Mouse (Mus musculus) spleen, postnatal 4 days (tissue): ENCODE data around the gene Fbxo6.
"Not testable (repeated sequence)": the region's sequence is repeated elsewhere in the genome, so short reads cannot be mapped to it uniquely, and the experiment has no call there.

Experiments
- DNase-seq, 2 experiments: peaks; one replicate each; pipeline ENCODE4 v3.0.0; 2022; ENCODE audit warnings: low spot score in 2 of 2

Gene Fbxo6

GRCm38 (mm10) chr4:148151267-148152168 is at the start of gene Fbxo6:
Fbxo6 (minus strand) TSS chr4:148152140.
- peak; percentile 77 to 88 for DNase-seq

DNA sequence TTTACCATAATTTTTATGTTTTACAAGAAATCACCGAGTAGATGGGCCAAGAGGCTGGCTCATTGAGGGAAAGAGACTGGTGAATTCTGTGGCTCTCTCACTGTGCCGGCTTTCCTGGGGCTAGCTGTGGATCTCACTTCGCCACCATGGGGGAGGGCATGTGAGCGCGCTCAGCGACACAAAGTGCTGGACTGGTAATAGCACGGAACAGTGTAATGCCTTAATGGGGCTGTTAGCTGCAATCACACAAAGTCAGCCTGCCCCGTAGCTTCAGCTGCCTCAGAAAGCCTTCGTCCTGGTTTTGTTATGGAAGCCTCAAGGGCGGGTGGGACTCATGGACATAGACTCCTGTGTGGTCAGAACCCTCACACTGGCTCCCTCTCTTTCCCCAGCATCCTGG is 46.8 kb upstream of the Fbxo6 start:
- no peak for DNase-seq

- DNase-seq = no peak
These were observed 42.5 kb upstream of the Fbxo6 start for GRCm38 (mm10) chr4:148194400-148194799.

DNA sequence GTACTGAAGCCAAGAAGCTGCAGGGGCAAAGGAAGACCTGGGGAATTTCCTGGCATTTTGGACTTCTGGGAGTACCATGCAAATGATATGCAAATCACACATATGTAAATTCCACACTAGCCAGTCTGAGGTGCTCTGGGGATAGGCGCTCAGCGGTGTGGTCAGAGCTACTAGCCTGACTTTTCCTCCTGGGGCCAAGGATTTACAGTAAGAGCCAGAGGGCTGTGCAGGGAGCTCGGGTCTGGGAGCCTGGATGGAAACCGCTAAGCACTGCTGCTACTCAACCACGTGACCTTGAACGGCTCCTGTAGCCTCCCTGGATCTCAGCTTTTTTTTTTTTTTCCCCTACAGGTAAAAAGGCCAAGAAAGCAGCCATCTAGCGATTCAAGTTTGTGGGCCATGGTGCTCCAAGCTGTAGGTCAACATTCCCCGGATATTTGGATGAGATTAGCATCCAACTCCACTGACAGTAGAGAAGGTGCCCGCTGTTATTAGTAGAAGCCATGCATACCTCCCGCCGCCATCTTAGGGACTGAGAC is 40.8 kb upstream of the Fbxo6 start:
- no peak for DNase-seq

GRCm38 (mm10) chr4:148188767-148189166 is 36.8 kb upstream of the Fbxo6 start:
- DNase-seq = not testable (repeated sequence)

GRCm38 (mm10) chr4:148185819-148186218 is 33.9 kb upstream of the Fbxo6 start:
- DNase-seq = no peak

DNA sequence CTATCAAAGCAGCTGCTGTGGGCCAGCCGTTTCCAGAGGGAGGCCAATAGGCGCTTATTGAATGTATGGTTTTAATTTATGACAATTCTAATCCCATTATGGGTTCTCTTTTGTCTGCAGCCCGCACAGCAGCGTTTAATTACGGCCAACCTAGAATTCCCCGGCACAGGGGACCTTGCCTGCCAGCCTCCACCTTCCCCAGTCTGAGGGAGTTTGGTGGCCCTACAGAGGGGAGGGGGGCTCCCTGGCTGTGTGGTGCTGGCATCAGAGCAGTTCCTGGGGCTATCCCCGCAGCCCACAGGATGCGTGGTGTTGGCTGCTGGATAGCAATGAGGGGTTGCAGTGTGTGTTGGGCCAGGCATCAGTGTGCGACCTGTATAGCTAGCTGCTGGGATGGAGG is 32.6 kb upstream of the Fbxo6 start:
- DNase-seq = no peak

- DNase-seq = no peak
These were observed 30.4 kb upstream of the Fbxo6 start for GRCm38 (mm10) chr4:148182363-148182762.

GRCm38 (mm10) chr4:148181483-148181882 is 29.5 kb upstream of the Fbxo6 start:
- no peak for DNase-seq

DNA sequence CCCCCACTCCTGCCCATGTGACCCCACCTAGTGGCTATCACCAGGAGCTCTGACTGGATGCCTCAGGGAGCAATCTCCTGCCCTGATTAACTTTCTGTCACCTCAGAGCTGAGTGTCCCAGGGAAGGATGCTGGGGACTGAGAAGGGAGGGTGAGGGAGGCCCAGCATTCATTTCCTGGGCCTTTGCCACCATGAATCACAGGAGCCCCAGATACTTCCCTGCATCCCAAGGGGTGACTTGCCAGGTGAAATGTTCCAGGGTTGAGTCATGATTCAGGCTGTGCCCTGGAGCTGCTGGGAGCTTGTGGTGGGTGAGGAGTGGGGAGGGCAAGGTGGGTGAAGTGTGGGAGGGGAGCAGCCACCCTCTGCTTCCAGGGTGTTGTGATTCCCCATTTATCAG is 25.8 kb upstream of the Fbxo6 start:
- DNase-seq = no peak

DNA sequence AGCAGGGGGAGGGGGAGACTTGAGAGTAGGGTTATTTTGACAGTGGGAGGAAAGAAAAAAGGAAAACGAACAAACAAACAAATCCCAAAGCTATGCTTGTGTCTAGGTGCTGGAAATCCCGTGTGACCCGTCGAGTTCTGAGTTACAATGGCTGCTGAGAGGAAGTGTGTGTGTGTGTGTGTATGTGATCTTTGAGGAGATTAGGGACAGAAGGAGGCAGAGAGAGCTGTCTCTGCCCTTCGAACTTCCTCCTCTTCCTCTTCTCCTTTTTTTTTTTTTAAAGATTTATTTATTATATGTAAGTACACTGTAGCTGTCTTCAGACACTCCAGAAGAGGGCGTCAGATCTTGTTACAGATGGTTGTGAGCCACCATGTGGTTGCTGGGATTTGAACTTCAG is 24.7 kb upstream of the Fbxo6 start:
- DNase-seq = not testable (repeated sequence)

GRCm38 (mm10) chr4:148174495-148174862 is 22.5 kb upstream of the Fbxo6 start:
- no peak for DNase-seq

- no peak for DNase-seq
These were observed 22.0 kb upstream of the Fbxo6 start for GRCm38 (mm10) chr4:148173811-148174494.

DNA sequence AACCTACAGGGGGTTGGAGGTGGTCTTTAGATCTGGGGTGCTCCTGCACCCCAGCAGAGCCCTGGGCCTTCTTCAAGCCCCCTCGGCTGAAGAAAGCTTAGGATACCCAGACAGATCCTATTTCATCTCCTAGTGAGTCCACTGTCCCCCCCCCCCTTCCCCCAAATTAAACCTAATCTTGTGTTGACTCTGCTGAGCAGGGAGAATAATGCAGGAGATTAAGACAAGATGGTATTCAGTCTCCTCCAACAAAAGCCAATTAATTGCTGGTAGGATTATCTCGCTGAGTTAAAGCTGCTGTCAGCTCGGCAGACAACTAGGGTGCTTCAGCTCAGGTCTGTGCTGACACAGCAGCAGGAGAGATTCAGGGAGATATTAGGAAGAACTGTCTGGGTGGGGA is 19.3 kb upstream of the Fbxo6 start:
- no peak for DNase-seq

GRCm38 (mm10) chr4:148170842-148171241 is 18.9 kb upstream of the Fbxo6 start:
- peak in 1 of 2 experiments; percentile 77 for DNase-seq

- DNase-seq = no peak
These were observed 17.6 kb upstream of the Fbxo6 start for GRCm38 (mm10) chr4:148169586-148169985.

DNA sequence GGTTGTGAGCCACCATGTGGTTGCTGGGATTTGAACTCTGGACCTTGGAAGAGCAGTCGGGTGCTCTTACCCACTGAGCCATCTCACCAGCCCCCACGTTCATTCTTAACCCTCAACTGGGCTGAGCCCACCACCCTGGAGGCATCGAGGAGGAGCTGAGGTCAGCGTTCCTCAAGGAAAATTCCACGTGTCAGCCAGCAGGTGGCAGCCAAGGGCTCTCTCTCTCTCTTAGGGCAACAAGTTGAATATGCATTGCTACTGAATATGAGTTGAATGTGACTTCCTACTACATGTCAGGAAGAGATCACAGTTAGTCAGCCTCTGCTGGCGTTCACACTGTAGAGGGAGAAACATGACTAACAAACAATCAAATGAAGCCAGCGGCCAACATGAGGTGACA is 16.3 kb upstream of the Fbxo6 start:
- peak; percentile 51 to 85 for DNase-seq

- peak; percentile 61 to 85 for DNase-seq
These were observed 15.0 kb upstream of the Fbxo6 start for GRCm38 (mm10) chr4:148166986-148167385.

GRCm38 (mm10) chr4:148166431-148166830 is 14.5 kb upstream of the Fbxo6 start:
- DNase-seq = no peak

DNA sequence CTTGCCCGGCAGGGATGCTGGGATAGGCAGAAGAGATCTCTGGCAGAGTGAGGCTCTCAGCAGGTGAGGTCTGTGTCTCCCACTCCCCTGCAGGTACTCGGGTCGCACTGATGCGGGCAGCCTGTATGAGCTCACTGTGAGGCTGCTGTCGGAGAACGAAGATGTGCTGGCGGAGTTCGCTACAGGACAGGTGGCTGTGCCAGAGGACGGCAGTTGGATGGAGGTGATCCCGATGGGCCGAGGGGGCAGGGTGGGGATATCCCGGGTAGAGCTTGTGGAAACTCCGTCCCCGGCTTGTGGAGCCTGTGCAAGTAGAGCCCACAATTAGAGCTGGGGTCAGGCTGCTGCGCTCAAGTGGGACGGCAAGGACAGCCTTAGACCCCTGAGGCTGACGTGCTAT is 13.6 kb upstream of the Fbxo6 start:
- DNase-seq = no peak

DNA sequence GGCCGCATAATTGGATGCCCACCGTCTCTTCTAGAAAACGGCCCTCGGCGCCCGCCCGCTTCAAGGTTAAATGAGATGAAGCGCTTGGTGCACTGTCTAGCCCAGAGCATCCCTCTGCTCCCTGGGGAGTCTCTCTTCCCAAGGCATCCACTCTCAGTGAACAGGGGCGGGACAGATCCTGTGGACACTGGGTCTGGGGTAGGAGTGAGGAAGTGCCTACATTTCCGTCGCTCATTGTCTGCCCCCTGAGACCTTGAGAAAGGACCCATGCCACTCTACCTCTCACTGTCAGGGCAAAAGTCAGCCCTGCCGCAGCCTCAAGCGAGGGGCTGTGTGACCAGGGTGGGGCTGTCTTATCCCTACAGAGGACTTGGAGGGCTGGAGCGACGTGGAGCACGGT is 12.5 kb upstream of the Fbxo6 start:
- no peak for DNase-seq

- DNase-seq = peak; percentile 61 to 82
These were observed 12.1 kb upstream of the Fbxo6 start for GRCm38 (mm10) chr4:148164002-148164439.
